ENCODE assay signal across 31 mouse cellular contexts in genomic region chr12:31252259-31252658, GRCm38 (mm10). TPM values are rescaled to one million over a fixed set of nuclear protein-coding genes. Genes with fewer than 3 reads are reported as not detected.
DNase-seq lines count a peak whose midpoint lies in the region; ATAC-seq and TF ChIP-seq lines count a peak whose summit lies in the region.
"Had no signal": no experiment of that assay in that cellular context is flagged by ENCODE, and none has a peak within 500 bp of the region (broad histone marks: within the 10 kb centered on the region; RNA-seq: fewer than 3 reads in every experiment).

No protein-coding gene starts in this region.

- H3K4me1 ChIP-seq in heart, embryonic 12.5 days (replicated peaks) = peaks cover 20% of the 10 kb centered on the region
- H3K4me1 ChIP-seq in stomach, embryonic 14.5 days (ENCODE audit: control insufficient read depth, insufficient read depth, low read length) = peaks cover 27% of the 10 kb centered on the region; the same call in 1 of the 2 replicates
- peaks cover 5% of the 10 kb centered on the region for H3K4me1 ChIP-seq in stomach, postnatal 0 days (replicated peaks; ENCODE audit: control insufficient read depth, insufficient read depth)
- H3K4me1 ChIP-seq in intestine, postnatal 0 days (replicated peaks; ENCODE audit: control insufficient read depth, insufficient read depth, low read length) = peaks cover 12% of the 10 kb centered on the region; the same call in 1 of the 2 replicates
- H3K4me1 ChIP-seq: hindbrain, embryonic 13.5 days had no signal

- peak; percentile 17; the same call in 1 of the 2 replicates for ATAC-seq in heart, embryonic 12.5 days (ENCODE audit: insufficient number of reproducible peaks, low FRiP score)
- no peak for ATAC-seq in stomach, embryonic 14.5 days (ENCODE audit: insufficient number of reproducible peaks, insufficient read depth, low FRiP score, low read depth)
- ATAC-seq in stomach, postnatal 0 days (ENCODE audit: low FRiP score, low TSS enrichment) = no peak; the same call in 1 of the 2 replicates
- peak; percentile 54 for ATAC-seq in intestine, postnatal 0 days
- ATAC-seq: midbrain, embryonic 16.5 days had no signal

- WGBS in heart, embryonic 12.5 days = 41% methylated on average over 4 of the region's 4 CpGs
- 14% methylated on average over 4 of the region's 4 CpGs for WGBS in stomach, embryonic 14.5 days
- WGBS in stomach, postnatal 0 days = 13% methylated on average over 4 of the region's 4 CpGs
- 10% methylated on average over 4 of the region's 4 CpGs for WGBS in intestine, postnatal 0 days

- H3K4me3 ChIP-seq in heart, embryonic 12.5 days = no peak overlapping the region
- no peak overlapping the region for H3K4me3 ChIP-seq in stomach, embryonic 14.5 days (ENCODE audit: low read depth, low read length)
- no peak overlapping the region for H3K4me3 ChIP-seq in stomach, postnatal 0 days (ENCODE audit: low read depth, low read length)
- H3K4me3 ChIP-seq in intestine, postnatal 0 days (ENCODE audit: low read depth, low read length) = no peak overlapping the region
- H3K4me3 ChIP-seq: gastrocnemius, adult 2 months; hindbrain, embryonic 13.5 days had no signal

- H3K4me2 ChIP-seq in heart, embryonic 12.5 days = no peak overlapping the region
- no peak overlapping the region for H3K4me2 ChIP-seq in stomach, embryonic 14.5 days (replicated peaks; ENCODE audit: low read depth, low read length)
- H3K4me2 ChIP-seq in stomach, postnatal 0 days (replicated peaks; ENCODE audit: low read depth) = no peak overlapping the region
- no peak overlapping the region for H3K4me2 ChIP-seq in intestine, postnatal 0 days (replicated peaks; ENCODE audit: low read depth)
- H3K4me2 ChIP-seq: hindbrain, embryonic 13.5 days had no signal

- intact Hi-C loops in heart, postnatal 14 days (cut with DNase I) = no loop called here

- TF ChIP-seq CTCF in stomach, postnatal 0 days (IDR thresholded peaks at IDR 0.05; ENCODE audit: low read depth) = no peak
- no peak for TF ChIP-seq CTCF in intestine, postnatal 0 days (IDR thresholded peaks at IDR 0.05; ENCODE audit: low read depth)

- no peaks in the 10 kb centered on the region for H3K27me3 ChIP-seq in heart, embryonic 12.5 days (replicated peaks)
- no peaks in the 10 kb centered on the region for H3K27me3 ChIP-seq in stomach, embryonic 14.5 days (ENCODE audit: control insufficient read depth, insufficient read depth, low read length)
- no peaks in the 10 kb centered on the region for H3K27me3 ChIP-seq in stomach, postnatal 0 days (ENCODE audit: control insufficient read depth, insufficient read depth, low read length)
- H3K27me3 ChIP-seq in intestine, postnatal 0 days (replicated peaks; ENCODE audit: control insufficient read depth, insufficient read depth, low read length) = no peaks in the 10 kb centered on the region
- H3K27me3 ChIP-seq: hindbrain, embryonic 13.5 days had no signal

- DNase-seq in heart, postnatal 14 days = no peak
- DNase-seq in stomach, postnatal 0 days (ENCODE audit: low spot score) = no peak
- DNase-seq in yolk sac, embryonic 10.5 days (ENCODE audit: low spot score) = peak; percentile 67
- DNase-seq in urinary bladder, adult 2 months (ENCODE audit: low spot score) = no peak
- DNase-seq in kidney, postnatal 25 days = no peak
- DNase-seq: adrenal gland, postnatal 10 days; B cell, adult 2 months; cerebellum, adult 9-10 months; gastrocnemius, adult 2 months; kidney, adult 2 months; liver; lung, postnatal 36 days; right cerebral cortex, postnatal 25 days; thymus, postnatal 14 days had no signal

- H3K27ac ChIP-seq in heart, embryonic 12.5 days (ENCODE audit: poor library complexity, severe bottlenecking) = no peak overlapping the region
- peak overlapping the region; percentile 28; the same call in 1 of the 2 replicates for H3K27ac ChIP-seq in stomach, embryonic 14.5 days (ENCODE audit: low read length)
- H3K27ac ChIP-seq in stomach, postnatal 0 days (replicated peaks) = no peak overlapping the region
- no peak overlapping the region for H3K27ac ChIP-seq in intestine, postnatal 0 days (ENCODE audit: low read depth, low read length)
- H3K27ac ChIP-seq: gastrocnemius, adult 2 months; hindbrain, embryonic 13.5 days had no signal

- no peaks in the 10 kb centered on the region for H3K9me3 ChIP-seq in heart, embryonic 12.5 days (replicated peaks)
- no peaks in the 10 kb centered on the region for H3K9me3 ChIP-seq in stomach, embryonic 14.5 days (ENCODE audit: control insufficient read depth, low read depth, low read length)
- no peaks in the 10 kb centered on the region for H3K9me3 ChIP-seq in stomach, postnatal 0 days (ENCODE audit: control insufficient read depth, low read length)
- H3K9me3 ChIP-seq in intestine, postnatal 0 days (ENCODE audit: control insufficient read depth) = no peaks in the 10 kb centered on the region
- H3K9me3 ChIP-seq: hindbrain, embryonic 13.5 days had no signal

- no peak overlapping the region for H3K9ac ChIP-seq in heart, embryonic 12.5 days
- no peak overlapping the region for H3K9ac ChIP-seq in stomach, embryonic 14.5 days (replicated peaks; ENCODE audit: low read depth, low read length)
- H3K9ac ChIP-seq in stomach, postnatal 0 days (ENCODE audit: low read length) = no peak overlapping the region
- H3K9ac ChIP-seq in intestine, postnatal 0 days (ENCODE audit: low read depth, low read length) = no peak overlapping the region
- H3K9ac ChIP-seq: hindbrain, embryonic 13.5 days had no signal

- no peaks in the 10 kb centered on the region for H3K36me3 ChIP-seq in heart, embryonic 12.5 days
- no peaks in the 10 kb centered on the region for H3K36me3 ChIP-seq in stomach, embryonic 14.5 days (ENCODE audit: control insufficient read depth, insufficient read depth, low read length)
- H3K36me3 ChIP-seq in stomach, postnatal 0 days (ENCODE audit: control insufficient read depth, insufficient read depth, low read length) = no peaks in the 10 kb centered on the region
- H3K36me3 ChIP-seq in intestine, postnatal 0 days (ENCODE audit: control insufficient read depth, insufficient read depth) = no peaks in the 10 kb centered on the region
- H3K36me3 ChIP-seq: hindbrain, embryonic 13.5 days had no signal

- no peak for TF ChIP-seq EP300 in stomach, postnatal 0 days (optimal IDR thresholded peaks at IDR 0.05)

RNA-seq across cellular contexts. Expression of gene Gm6993, which starts 11.7 kb away (rescaled TPM):
- not detected in 2 replicates for polyA plus RNA-seq in heart, embryonic 12.5 days (2016; fragmentation: Nextera tagmentation; extraction: Ambion mirVana)
- total RNA-seq in heart, postnatal 14 days (2021) = not detected
- not detected in 2 replicates for polyA plus RNA-seq in stomach, embryonic 14.5 days (2014; fragmentation: Nextera tagmentation; extraction: Ambion mirVana)
- not detected in 2 replicates for polyA plus RNA-seq in stomach, postnatal 0 days (2015; fragmentation: Nextera tagmentation; extraction: Ambion mirVana)
- polyA plus RNA-seq in intestine, postnatal 0 days (2015; fragmentation: Nextera tagmentation; extraction: Ambion mirVana) = not detected in 2 replicates
- polyA plus RNA-seq in urinary bladder, adult 2 months (2012; rRNA removed) = not detected in 2 replicates
- total RNA-seq: adrenal gland, postnatal 10 days; gastrocnemius, adult 2 months; granulocyte monocyte progenitor cell, adult 5-6 weeks; layer of hippocampus, postnatal 14 days; left cerebral cortex, postnatal 10 days; megakaryocyte-erythroid progenitor cell, adult 5-6 weeks; neutrophil, adult 5-6 weeks had no signal
- polyA plus RNA-seq: cortical plate, adult 2 months; forebrain, embryonic 11.5 days; heart, embryonic 16.5 days; hindbrain, embryonic 13.5 days; kidney, adult 2 months; large intestine, adult 2 months; liver, embryonic 16.5 days; midbrain, embryonic 16.5 days; spleen, adult 2 months; testis, adult 2 months had no signal

RNA-seq across cellular contexts. Expression of gene Lamb1, which starts 12.8 kb away (rescaled TPM):
- polyA plus RNA-seq in heart, embryonic 12.5 days (2016; fragmentation: Nextera tagmentation; extraction: Ambion mirVana) = 127 and 132 TPM in 2 replicates
- total RNA-seq in heart, postnatal 14 days (2021) = 100 to 1,000 TPM; 158 to 162 TPM
- polyA plus RNA-seq in stomach, embryonic 14.5 days (2014; fragmentation: Nextera tagmentation; extraction: Ambion mirVana) = 98.2 TPM in 2 replicates
- polyA plus RNA-seq in stomach, postnatal 0 days (2015; fragmentation: Nextera tagmentation; extraction: Ambion mirVana) = 30.6 and 31.7 TPM in 2 replicates
- 25.8 and 27.5 TPM in 2 replicates for polyA plus RNA-seq in intestine, postnatal 0 days (2015; fragmentation: Nextera tagmentation; extraction: Ambion mirVana)
- 49.8 and 62.9 TPM in 2 replicates for polyA plus RNA-seq in urinary bladder, adult 2 months (2012; rRNA removed)
- total RNA-seq: granulocyte monocyte progenitor cell, adult 5-6 weeks; megakaryocyte-erythroid progenitor cell, adult 5-6 weeks had no signal

Comparison
In these comparisons a context has a peak if more than half of its experiments do, and no peak if none do; other contexts are left out.
1. ATAC-seq: peak in heart, embryonic 12.5 days (single experiment) and intestine, postnatal 0 days (single experiment); none in stomach, embryonic 14.5 days (single experiment) and stomach, postnatal 0 days (single experiment).